Comparison of ENCODE assay signal across 28 mouse cellular contexts in genomic region chr1:125701101-125701590, GRCm38 (mm10). TPM values are rescaled to one million over a fixed set of nuclear protein-coding genes. Genes with fewer than 3 reads are reported as not detected.
A peak's percentile ranks its signal among the peaks of the same experiment; 100 is the strongest.
DNase-seq lines count a peak whose midpoint lies in the region; ATAC-seq and TF ChIP-seq lines count a peak whose summit lies in the region.
"Had no signal": no experiment of that assay in that cellular context is flagged by ENCODE, and none has a peak within 500 bp of the region (broad histone marks: within the 10 kb centered on the region; RNA-seq: fewer than 3 reads in every experiment).

No protein-coding gene starts in this region.

- no peak for TF ChIP-seq EP300 in stomach, postnatal 0 days (optimal IDR thresholded peaks at IDR 0.05)

- no peak overlapping the region for H3K4me2 ChIP-seq in heart, embryonic 15.5 days
- no peak overlapping the region for H3K4me2 ChIP-seq in midbrain, embryonic 13.5 days (replicated peaks)
- H3K4me2 ChIP-seq in midbrain, postnatal 0 days (ENCODE audit: low read depth, low read length, poor library complexity, severe bottlenecking) = no peak overlapping the region
- no peak overlapping the region for H3K4me2 ChIP-seq in stomach, postnatal 0 days (replicated peaks; ENCODE audit: low read depth)
- H3K4me2 ChIP-seq: embryonic facial prominence, embryonic 15.5 days; forebrain, embryonic 12.5 days; limb, embryonic 13.5 days; liver, embryonic 12.5 days; neural tube, embryonic 12.5 days had no signal

- H3K4me1 ChIP-seq in heart, embryonic 15.5 days (replicated peaks) = peaks cover 13% of the 10 kb centered on the region
- peaks cover 4% of the 10 kb centered on the region; the same call in 1 of the 2 replicates for H3K4me1 ChIP-seq in midbrain, embryonic 13.5 days (replicated peaks)
- no peaks in the 10 kb centered on the region for H3K4me1 ChIP-seq in midbrain, postnatal 0 days (ENCODE audit: insufficient read depth, low read length)
- no peaks in the 10 kb centered on the region for H3K4me1 ChIP-seq in stomach, postnatal 0 days (replicated peaks; ENCODE audit: control insufficient read depth, insufficient read depth)
- H3K4me1 ChIP-seq: embryonic facial prominence, embryonic 10.5 days; embryonic facial prominence, embryonic 15.5 days; forebrain, embryonic 12.5 days; hindbrain, embryonic 10.5 days; limb, embryonic 13.5 days; liver, embryonic 12.5 days; neural tube, embryonic 12.5 days had no signal

- WGBS in heart, embryonic 15.5 days = 85% methylated on average over 4 of the region's 4 CpGs
- 86% methylated on average over 4 of the region's 4 CpGs for WGBS in midbrain, embryonic 13.5 days
- 77% methylated on average over 4 of the region's 4 CpGs for WGBS in midbrain, postnatal 0 days
- 50% methylated on average over 4 of the region's 4 CpGs for WGBS in large intestine, adult 2 months
- 70% methylated on average over 4 of the region's 4 CpGs for WGBS in stomach, postnatal 0 days

- H3K4me3 ChIP-seq in heart, embryonic 15.5 days = no peak overlapping the region
- no peak overlapping the region for H3K4me3 ChIP-seq in midbrain, embryonic 13.5 days (replicated peaks)
- no peak overlapping the region for H3K4me3 ChIP-seq in midbrain, postnatal 0 days (ENCODE audit: low read depth, low read length)
- no peak overlapping the region for H3K4me3 ChIP-seq in stomach, postnatal 0 days (ENCODE audit: low read depth, low read length)
- H3K4me3 ChIP-seq: embryonic facial prominence, embryonic 10.5 days; embryonic facial prominence, embryonic 15.5 days; forebrain, embryonic 12.5 days; heart, embryonic 10.5 days; hindbrain, embryonic 10.5 days; left cerebral cortex, adult 2 months; limb, embryonic 13.5 days; liver, embryonic 12.5 days; myocyte; neural tube, embryonic 12.5 days had no signal

- no peak overlapping the region for H3K9ac ChIP-seq in heart, embryonic 15.5 days
- no peak overlapping the region for H3K9ac ChIP-seq in midbrain, embryonic 13.5 days (replicated peaks)
- H3K9ac ChIP-seq in midbrain, postnatal 0 days (replicated peaks; ENCODE audit: low read length, poor library complexity, severe bottlenecking) = no peak overlapping the region
- H3K9ac ChIP-seq in stomach, postnatal 0 days (ENCODE audit: low read length) = no peak overlapping the region
- H3K9ac ChIP-seq: embryonic facial prominence, embryonic 15.5 days; forebrain, embryonic 12.5 days; limb, embryonic 13.5 days; liver, embryonic 12.5 days; liver, postnatal 0 days; neural tube, embryonic 12.5 days had no signal

- no peaks in the 10 kb centered on the region for H3K27me3 ChIP-seq in heart, embryonic 15.5 days
- no peaks in the 10 kb centered on the region for H3K27me3 ChIP-seq in midbrain, embryonic 13.5 days
- no peaks in the 10 kb centered on the region for H3K27me3 ChIP-seq in midbrain, postnatal 0 days (ENCODE audit: insufficient read depth, low read length)
- no peaks in the 10 kb centered on the region for H3K27me3 ChIP-seq in stomach, postnatal 0 days (ENCODE audit: control insufficient read depth, insufficient read depth, low read length)
- H3K27me3 ChIP-seq: embryonic facial prominence, embryonic 15.5 days; forebrain, embryonic 12.5 days; limb, embryonic 13.5 days; liver, embryonic 12.5 days; neural tube, embryonic 12.5 days; Patski had no signal

- no peak for ATAC-seq in heart, embryonic 15.5 days (replicated peaks; ENCODE audit: insufficient number of reproducible peaks, insufficient read depth, low FRiP score, low read depth)
- ATAC-seq in midbrain, embryonic 13.5 days = peak; percentile 43; the same call in 1 of the 2 replicates
- no peak for ATAC-seq in midbrain, postnatal 0 days (ENCODE audit: low FRiP score)
- ATAC-seq in stomach, postnatal 0 days (ENCODE audit: low FRiP score, low TSS enrichment) = no peak; the same call in 1 of the 2 replicates
- ATAC-seq: liver, embryonic 12.5 days had no signal

- no peak for TF ChIP-seq CTCF in midbrain, postnatal 0 days (IDR thresholded peaks at IDR 0.05)
- no peak for TF ChIP-seq CTCF in stomach, postnatal 0 days (IDR thresholded peaks at IDR 0.05; ENCODE audit: low read depth)

- H3K36me3 ChIP-seq in heart, embryonic 15.5 days = no peaks in the 10 kb centered on the region
- H3K36me3 ChIP-seq in midbrain, embryonic 13.5 days = no peaks in the 10 kb centered on the region
- no peaks in the 10 kb centered on the region for H3K36me3 ChIP-seq in midbrain, postnatal 0 days (ENCODE audit: insufficient read depth, low read length)
- no peaks in the 10 kb centered on the region for H3K36me3 ChIP-seq in stomach, postnatal 0 days (ENCODE audit: control insufficient read depth, insufficient read depth, low read length)
- H3K36me3 ChIP-seq: embryonic facial prominence, embryonic 10.5 days; embryonic facial prominence, embryonic 15.5 days; forebrain, embryonic 12.5 days; heart, embryonic 10.5 days; hindbrain, embryonic 10.5 days; limb, embryonic 13.5 days; liver, embryonic 12.5 days; neural tube, embryonic 12.5 days had no signal

- peak overlapping the region; percentile 67; the same call in 1 of the 2 replicates for H3K27ac ChIP-seq in heart, embryonic 15.5 days
- no peak overlapping the region for H3K27ac ChIP-seq in midbrain, embryonic 13.5 days
- H3K27ac ChIP-seq in midbrain, postnatal 0 days (ENCODE audit: low read depth, low read length) = no peak overlapping the region
- H3K27ac ChIP-seq in stomach, postnatal 0 days (replicated peaks) = peak overlapping the region; percentile 63
- H3K27ac ChIP-seq: embryonic facial prominence, embryonic 10.5 days; embryonic facial prominence, embryonic 15.5 days; forebrain, embryonic 12.5 days; heart, embryonic 10.5 days; hindbrain, embryonic 10.5 days; left cerebral cortex, adult 2 months; limb, embryonic 13.5 days; liver, embryonic 12.5 days; neural tube, embryonic 12.5 days had no signal

- H3K9me3 ChIP-seq in heart, embryonic 15.5 days (replicated peaks) = no peaks in the 10 kb centered on the region
- H3K9me3 ChIP-seq in midbrain, embryonic 13.5 days = no peaks in the 10 kb centered on the region
- no peaks in the 10 kb centered on the region for H3K9me3 ChIP-seq in midbrain, postnatal 0 days (ENCODE audit: low read length)
- no peaks in the 10 kb centered on the region for H3K9me3 ChIP-seq in stomach, postnatal 0 days (ENCODE audit: control insufficient read depth, low read length)
- H3K9me3 ChIP-seq: embryonic facial prominence, embryonic 10.5 days; embryonic facial prominence, embryonic 15.5 days; forebrain, embryonic 12.5 days; heart, embryonic 10.5 days; hindbrain, embryonic 10.5 days; limb, embryonic 13.5 days; liver, embryonic 12.5 days; neural tube, embryonic 12.5 days had no signal

- intact Hi-C loops in heart, postnatal 10 days (cut with DNase I) = no loop called here
- intact Hi-C loops in left cerebral cortex, postnatal 10 days (cut with DNase I) = no loop called here

- no peak for DNase-seq in heart, postnatal 10 days
- DNase-seq in midbrain, postnatal 0 days (ENCODE audit: low spot score) = no peak
- DNase-seq in large intestine, adult 2 months (ENCODE audit: low read depth, low spot score) = peak; percentile 31
- DNase-seq in stomach, postnatal 0 days (ENCODE audit: low spot score) = no peak
- no peak for DNase-seq in layer of hippocampus, adult 9-10 months (ENCODE audit: low spot score)
- DNase-seq in left cerebral cortex, postnatal 10 days (ENCODE audit: extremely low spot score in 1 of 2, low spot score in 2 of 2) = no peak
- DNase-seq: cerebellum, adult 2 months; cerebellum, postnatal 14 days; gastrocnemius, postnatal 10 days; liver, postnatal 0 days; right cerebral cortex, adult 18-20 months; thymus, postnatal 14 days had no signal

RNA-seq across cellular contexts. Expression of gene Gpr39, which starts 24.4 kb away (rescaled TPM):
- polyA plus RNA-seq in heart, embryonic 15.5 days (2015; fragmentation: Nextera tagmentation; extraction: Ambion mirVana) = 0.69 and 1.6 TPM in 2 replicates
- 1 to 10 TPM in 1 of 2 experiments, under 1 TPM in 1; 0.69 to 1.0 TPM for total RNA-seq in heart, postnatal 10 days (2021)
- polyA plus RNA-seq in midbrain, embryonic 13.5 days (2015; fragmentation: Nextera tagmentation; extraction: Ambion mirVana) = not detected in 2 replicates
- 1.6 TPM in 1 of 2 replicates, not detected in the other for total RNA-seq in midbrain, postnatal 0 days (2014; rRNA removed)
- 0.06 TPM in 1 of 2 replicates, not detected in the other for polyA plus RNA-seq in midbrain, postnatal 0 days (2015; fragmentation: Nextera tagmentation; extraction: Ambion mirVana)
- 9.2 and 32.7 TPM in 2 replicates for polyA plus RNA-seq in large intestine, adult 2 months (2012; rRNA removed)
- polyA plus RNA-seq in stomach, postnatal 0 days (2015; fragmentation: Nextera tagmentation; extraction: Ambion mirVana) = 10.2 and 10.4 TPM in 2 replicates
- total RNA-seq in left cerebral cortex, postnatal 10 days (2021) = under 1 TPM; 0.12 to 0.30 TPM
- total RNA-seq: left cerebral cortex, adult 2 months; left cerebral cortex, postnatal 36 days; megakaryocyte, adult 5-6 weeks; MEL had no signal
- polyA plus RNA-seq: forebrain, embryonic 12.5 days; limb, embryonic 13.5 days; neural tube, embryonic 12.5 days had no signal

Comparison
In these comparisons a context has a peak if more than half of its experiments do, and no peak if none do; other contexts are left out.
1. H3K27ac ChIP-seq: peak in heart, embryonic 15.5 days (single experiment) and stomach, postnatal 0 days (single experiment); none in midbrain, embryonic 13.5 days (single experiment) and midbrain, postnatal 0 days (single experiment).